20 mouse cellular contexts compared by ENCODE assay signal in the genomic region with DNA sequence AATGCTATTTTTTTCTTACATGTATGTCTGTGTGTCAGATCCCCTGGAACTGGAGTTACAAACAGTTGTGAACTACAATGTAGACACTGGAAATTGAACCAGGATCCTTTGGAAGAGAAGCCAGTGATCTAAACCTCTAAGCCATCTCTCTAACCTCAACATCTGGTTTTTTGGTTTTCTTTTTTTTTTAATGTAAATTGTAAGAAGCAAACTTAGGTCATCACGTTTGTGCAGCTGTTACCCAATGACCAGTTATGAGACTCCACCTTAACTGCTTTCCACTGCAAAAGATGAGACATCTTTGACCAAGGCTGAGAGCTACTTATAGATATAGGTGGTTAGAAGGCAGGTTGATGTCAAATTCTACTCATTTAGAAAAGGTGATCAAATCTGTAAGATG.
"Had no signal": no experiment of that assay in that cellular context is flagged by ENCODE, and none has a peak within 500 bp of the region (broad histone marks: within the 10 kb centered on the region; RNA-seq: fewer than 3 reads in every experiment).

No protein-coding gene starts in this region.

- H3K36me3 ChIP-seq: limb, embryonic 12.5 days; limb, embryonic 15.5 days; liver, embryonic 15.5 days; lung, embryonic 15.5 days; midbrain, embryonic 10.5 days; midbrain, embryonic 13.5 days; neural tube, embryonic 12.5 days; neural tube, embryonic 15.5 days had no signal

- H3K4me1 ChIP-seq: limb, embryonic 12.5 days; limb, embryonic 15.5 days; lung, embryonic 15.5 days; midbrain, embryonic 10.5 days; midbrain, embryonic 13.5 days; neural tube, embryonic 12.5 days; neural tube, embryonic 15.5 days had no signal

- H3K9me3 ChIP-seq: limb, embryonic 12.5 days; limb, embryonic 15.5 days; liver, embryonic 15.5 days; lung, embryonic 15.5 days; midbrain, embryonic 10.5 days; midbrain, embryonic 13.5 days; neural tube, embryonic 12.5 days; neural tube, embryonic 15.5 days had no signal

- H3K9ac ChIP-seq: limb, embryonic 12.5 days; limb, embryonic 15.5 days; liver, embryonic 15.5 days; lung, embryonic 15.5 days; midbrain, embryonic 13.5 days; neural tube, embryonic 12.5 days; neural tube, embryonic 15.5 days had no signal

- ATAC-seq: midbrain, embryonic 13.5 days had no signal

- H3K4me3 ChIP-seq: limb, embryonic 12.5 days; limb, embryonic 15.5 days; liver, embryonic 15.5 days; lung, embryonic 15.5 days; megakaryocyte, embryonic 14.5 days; midbrain, embryonic 10.5 days; midbrain, embryonic 13.5 days; neural tube, embryonic 12.5 days; neural tube, embryonic 15.5 days had no signal

- H3K4me2 ChIP-seq: limb, embryonic 12.5 days; limb, embryonic 15.5 days; liver, embryonic 11.5 days; liver, embryonic 15.5 days; lung, embryonic 15.5 days; midbrain, embryonic 13.5 days; neural tube, embryonic 12.5 days; neural tube, embryonic 15.5 days had no signal

- H3K27ac ChIP-seq: limb, embryonic 12.5 days; limb, embryonic 15.5 days; liver, embryonic 15.5 days; lung, embryonic 15.5 days; midbrain, embryonic 10.5 days; midbrain, embryonic 13.5 days; neural tube, embryonic 12.5 days; neural tube, embryonic 15.5 days had no signal

- H3K27me3 ChIP-seq: limb, embryonic 12.5 days; limb, embryonic 15.5 days; liver, embryonic 15.5 days; lung, embryonic 15.5 days; megakaryocyte, embryonic 14.5 days; midbrain, embryonic 13.5 days; neural tube, embryonic 12.5 days; neural tube, embryonic 15.5 days had no signal

- DNase-seq: kidney, adult 9 months; kidney, postnatal 14 days; left cerebral cortex, postnatal 4 days; lung, adult 18-20 months; lung, postnatal 10 days; lung, postnatal 36 days; right cerebral cortex, adult 18-20 months; right cerebral cortex, postnatal 14 days; right cerebral cortex, postnatal 4 days; thymus, postnatal 25 days had no signal
